Mouse (Mus musculus) kidney, postnatal 0 days (tissue): Measurements from ENCODE around the gene Zc3hc1. TPM values are rescaled to one million over a fixed set of nuclear protein-coding genes. Genes with fewer than 3 reads are reported as not detected.

Experiments
- ATAC-seq: fragments of 200-750 bp; cut with Nextera tagmentation; replicated peaks from 2 replicates; pipeline ENCODE4 v1.8.0; 2017; ENCODE audit warnings: low read depth, moderate number of reproducible peaks, moderate TSS enrichment, moderate library complexity; ENCODE audit not compliant: low FRiP score
- DNase-seq: peaks from one replicate; pipeline ENCODE4 v3.0.0-alpha.2; 2016; ENCODE audit warnings: low spot score
- H3K27ac ChIP-seq: fragments of 300-500 bp; sonication (generic); 2 replicates; pipeline ENCODE4 v1.5.1; 2014; ENCODE audit warnings: mild to moderate bottlenecking
- H3K27me3 ChIP-seq: fragments of 300-500 bp; sonication (generic); 2 replicates; pipeline ENCODE4 v1.6.1; 2014; ENCODE audit warnings: low read length, mixed read lengths; ENCODE audit not compliant: insufficient read depth
- H3K36me3 ChIP-seq: fragments of 300-500 bp; sonication (generic); 2 replicates; pipeline ENCODE4 v1.6.1; 2014; ENCODE audit warnings: low read length, mixed read lengths; ENCODE audit not compliant: insufficient read depth
- H3K4me1 ChIP-seq: fragments of 300-500 bp; sonication (generic); replicated peaks from 2 replicates; pipeline ENCODE4 v1.6.1; 2014; ENCODE audit warnings: antibody characterized with exemption, low read length, mixed read lengths; ENCODE audit not compliant: insufficient read depth
- H3K4me2 ChIP-seq: fragments of 300-500 bp; sonication (generic); 2 replicates; pipeline ENCODE4 v1.6.1; 2014; ENCODE audit warnings: mild to moderate bottlenecking, low read length, moderate library complexity, mixed read lengths
- H3K4me3 ChIP-seq: fragments of 300-500 bp; sonication (generic); replicated peaks from 2 replicates; pipeline ENCODE4 v1.5.1; 2014; ENCODE audit warnings: low read depth, low read length
- H3K9ac ChIP-seq: fragments of 300-500 bp; sonication (generic); 2 replicates; pipeline ENCODE4 v1.6.1; 2014; ENCODE audit warnings: low read depth, low read length
- H3K9me3 ChIP-seq: fragments of 300-500 bp; sonication (generic); replicated peaks from 2 replicates; pipeline ENCODE4 v1.6.1; 2016; ENCODE audit warnings: low read length, inconsistent platforms, mixed read lengths
- CTCF ChIP-seq: IDR thresholded peaks from 2 replicates; pipeline ENCODE4 v1.5.1; 2016; ENCODE audit warnings: antibody characterized with exemption, low read depth, mild to moderate bottlenecking, moderate library complexity
- WGBS: fragments of 180-500 bp; shearing (Covaris S2); extraction: QIAGEN DNeasy Blood & Tissue Kit; methylation state at CpG from one replicate; pipeline ENCODE4 v1.1.7; 2014; 5-methylcytosine and 5-hydroxymethylcytosine counted together
- polyA plus RNA-seq: library from polyadenylated mRNA; unstranded; fragments of >200 nt; fragmentation: Nextera tagmentation; extraction: Ambion mirVana; gene quantifications from 2 replicates; pipeline ENCODE4 v1.2.1, GENCODE M21; 2015

Zc3hc1 gene
- polyA plus RNA-seq, 1 experiment from 2014 or later = 42.9 TPM

GRCm38 (mm10) chr6:30332262-30332661 lies 58.6 kb downstream of the Zc3hc1 start:
- no peaks in the 10 kb centered on the region for H3K27me3 ChIP-seq
- no peak overlapping the region for H3K27ac ChIP-seq
- ATAC-seq (no peak), DNase-seq (no peak)
- no peaks in the 10 kb centered on the region for H3K36me3 ChIP-seq
- 51% methylated on average over 4 of the region's 4 CpGs for WGBS
- no peak overlapping the region for H3K9ac ChIP-seq
- no peak overlapping the region for H3K4me2 ChIP-seq
- no peaks in the 10 kb centered on the region for H3K9me3 ChIP-seq
- H3K4me1 ChIP-seq = no peaks in the 10 kb centered on the region; the same call in 1 of the 2 replicates
- no peak overlapping the region for H3K4me3 ChIP-seq
- TF ChIP-seq CTCF = no peak

- 41% methylated on average over 5 of the region's 5 CpGs for WGBS
- no peak overlapping the region for H3K27ac ChIP-seq
Observed at GRCm38 (mm10) chr6:30330706-30331105, 60.1 kb downstream of the Zc3hc1 start.

GRCm38 (mm10) chr6:30325932-30326501 lies 64.8 kb downstream of the Zc3hc1 start:
- no peaks in the 10 kb centered on the region for H3K4me1 ChIP-seq
- WGBS = 47% methylated on average over 4 of the region's 4 CpGs
- H3K27me3 ChIP-seq = no peaks in the 10 kb centered on the region
- no peaks in the 10 kb centered on the region for H3K36me3 ChIP-seq
- no peak overlapping the region for H3K9ac ChIP-seq
- no peak overlapping the region for H3K4me3 ChIP-seq
- no peak overlapping the region for H3K4me2 ChIP-seq
- ATAC-seq (no peak), DNase-seq (peak; percentile 62)
- no peak for TF ChIP-seq CTCF
- H3K27ac ChIP-seq = peak overlapping the region; percentile 60
- H3K9me3 ChIP-seq = no peaks in the 10 kb centered on the region

More at GRCm38 (mm10) chr6:30330706-30331105, 60.1 kb downstream of the Zc3hc1 start:
- H3K4me2 ChIP-seq = no peak overlapping the region
- H3K4me3 ChIP-seq = no peak overlapping the region
- DNase-seq (no peak), ATAC-seq (no peak)
- no peaks in the 10 kb centered on the region; the same call in 1 of the 2 replicates for H3K4me1 ChIP-seq
- no peak overlapping the region for H3K9ac ChIP-seq
- no peaks in the 10 kb centered on the region for H3K27me3 ChIP-seq
- H3K9me3 ChIP-seq = no peaks in the 10 kb centered on the region
- H3K36me3 ChIP-seq = no peaks in the 10 kb centered on the region
- no peak for TF ChIP-seq CTCF

GRCm38 (mm10) chr6:30321002-30321401 lies 69.8 kb downstream of the Zc3hc1 start:
- TF ChIP-seq CTCF = no peak
- ATAC-seq (no peak), DNase-seq (no peak)
- H3K27ac ChIP-seq = no peak overlapping the region
- WGBS = 35% methylated on average over 4 of the region's 4 CpGs
- H3K36me3 ChIP-seq = no peaks in the 10 kb centered on the region
- no peak overlapping the region for H3K9ac ChIP-seq
- no peaks in the 10 kb centered on the region for H3K4me1 ChIP-seq
- no peaks in the 10 kb centered on the region for H3K27me3 ChIP-seq
- no peak overlapping the region for H3K4me2 ChIP-seq
- H3K9me3 ChIP-seq = no peaks in the 10 kb centered on the region
- H3K4me3 ChIP-seq = no peak overlapping the region

- Histone ChIP-seq H3K36me3 (no peaks in the 10 kb centered on the region), H3K9me3 (no peaks in the 10 kb centered on the region), H3K4me3 (no peak overlapping the region), H3K9ac (no peak overlapping the region), H3K4me1 (no peaks in the 10 kb centered on the region), H3K27me3 (no peaks in the 10 kb centered on the region), H3K27ac (no peak overlapping the region), H3K4me2 (no peak overlapping the region)
- no peak for TF ChIP-seq CTCF
- 64% methylated on average over 5 of the region's 5 CpGs for WGBS
- ATAC-seq (no peak), DNase-seq (no peak)
Observed at GRCm38 (mm10) chr6:30319216-30319615, 71.6 kb downstream of the Zc3hc1 start.

Other genes with a start within 250 kb of the Zc3hc1 start
- gene Ube2h, start 86.5 kb downstream of the Zc3hc1 start, polyA plus RNA-seq = 38.2 and 38.7 TPM in 2 replicates
- 18.0 and 18.2 TPM in 2 replicates for gene Klhdc10, start 10.8 kb upstream of the Zc3hc1 start, polyA plus RNA-seq
- gene Tmem209, start 118.8 kb upstream of the Zc3hc1 start, polyA plus RNA-seq = 25.9 and 27.4 TPM in 2 replicates
- gene Ssmem1, start 118.8 kb upstream of the Zc3hc1 start, polyA plus RNA-seq = 0.19 and 0.30 TPM in 2 replicates
- 11.5 and 12.4 TPM in 2 replicates for gene Cpa2, start 150.6 kb upstream of the Zc3hc1 start, polyA plus RNA-seq
- 0.05 TPM in 1 of 2 replicates, not detected in the other for gene Cpa4, start 177.3 kb upstream of the Zc3hc1 start, polyA plus RNA-seq
- 0.27 and 0.28 TPM in 2 replicates for gene Cpa5, start 220.0 kb upstream of the Zc3hc1 start, polyA plus RNA-seq
- 0.53 and 0.55 TPM in 2 replicates for gene Cpa1, start 248.2 kb upstream of the Zc3hc1 start, polyA plus RNA-seq